Mouse (Mus musculus): Measurements from ENCODE around the gene Igsf8. TPM values are rescaled to one million over a fixed set of nuclear protein-coding genes. Genes with fewer than 3 reads are reported as not detected.
A peak's percentile ranks its signal among the peaks of the same experiment; 100 is the strongest.

Igsf8 gene
- total and polyA plus RNA-seq, 3 experiments, result 13.1 to 71.4 (median 33.3) TPM

GRCm38 (mm10) chr1:172309699-172310398, 48.4 kb downstream of the Igsf8 start:
- Histone ChIP-seq H3K4me3 (ENCODE audit: low read depth, low read length) (peak overlapping the region; percentile 64; the same call in 1 of the 2 replicates), H3K9me3 (replicated peaks) (no peaks in the 10 kb centered on the region), H3K4me1 (ENCODE audit: insufficient read depth, low read depth, low read length) (peaks cover 61% of the 10 kb centered on the region), H3K36me3 (replicated peaks) (peaks cover 11% of the 10 kb centered on the region), H3K27me3 (ENCODE audit: insufficient read depth, low read length) (no peaks in the 10 kb centered on the region; the same call in 1 of the 2 replicates)
- DNase-seq (ENCODE audit: low spot score), result peak; percentile 80
- peak; percentile 79 for TF ChIP-seq CTCF (IDR thresholded peaks at IDR 0.05; ENCODE audit: low read depth, low read length)
- no peak for TF ChIP-seq GATA1 (IDR thresholded peaks at IDR 0.05; ENCODE audit: borderline replicate concordance, low read length)
- ATAC-seq (ENCODE audit: extremely low read depth, insufficient number of reproducible peaks, low FRiP score, poor library complexity, severe bottlenecking), result peak; percentile 41

- Histone ChIP-seq H3K9me3 (replicated peaks) (no peaks in the 10 kb centered on the region), H3K36me3 (replicated peaks) (peaks cover 26% of the 10 kb centered on the region), H3K4me1 (ENCODE audit: insufficient read depth, low read depth, low read length) (peaks cover 52% of the 10 kb centered on the region), H3K4me3 (ENCODE audit: low read depth, low read length) (peak overlapping the region; percentile 95), H3K27me3 (ENCODE audit: insufficient read depth, low read length) (no peaks in the 10 kb centered on the region; the same call in 1 of the 2 replicates)
- ATAC-seq (ENCODE audit: extremely low read depth, insufficient number of reproducible peaks, low FRiP score, poor library complexity, severe bottlenecking) (peak; percentile 43), DNase-seq (ENCODE audit: low spot score) (peak; percentile 52)
- TF ChIP-seq CTCF (IDR thresholded peaks at IDR 0.05; ENCODE audit: low read depth, low read length), result no peak
- no peak for TF ChIP-seq GATA1 (IDR thresholded peaks at IDR 0.05; ENCODE audit: borderline replicate concordance, low read length)
- TF ChIP-seq GATA2 (IDR thresholded peaks at IDR 0.05; ENCODE audit: borderline replicate concordance, low read depth, low read length), result no peak
- TF ChIP-seq POLR2AphosphoS5 (IDR thresholded peaks at IDR 0.05; ENCODE audit: insufficient replicate concordance, low read depth, low read length), result no peak
- no peak for TF ChIP-seq TAL1 (conservative IDR thresholded peaks at IDR 0.05; ENCODE audit: low read depth, low read length)
Measured at GRCm38 (mm10) chr1:172311248-172311906, 49.9 kb downstream of the Igsf8 start.

GRCm38 (mm10) chr1:172311921-172312767, 50.7 kb downstream of the Igsf8 start:
- no peaks in the 10 kb centered on the region for H3K27me3 ChIP-seq (ENCODE audit: insufficient read depth, low read length)
- DNase-seq (ENCODE audit: low spot score), result peak; percentile 97
- H3K4me1 ChIP-seq (ENCODE audit: insufficient read depth, low read depth, low read length), result peaks cover 52% of the 10 kb centered on the region
- H3K9me3 ChIP-seq (replicated peaks), result no peaks in the 10 kb centered on the region
- peaks cover 34% of the 10 kb centered on the region for H3K36me3 ChIP-seq (replicated peaks)
- peak overlapping the region; percentile 95 for H3K4me3 ChIP-seq (ENCODE audit: low read depth, low read length)
- ATAC-seq (ENCODE audit: extremely low read depth, insufficient number of reproducible peaks, low FRiP score, poor library complexity, severe bottlenecking), result peak; percentile 42
- no peak for TF ChIP-seq CTCF (IDR thresholded peaks at IDR 0.05; ENCODE audit: low read depth, low read length)
- no peak for TF ChIP-seq POLR2AphosphoS5 (IDR thresholded peaks at IDR 0.05; ENCODE audit: insufficient replicate concordance, low read depth, low read length)

- no peak for ATAC-seq (ENCODE audit: extremely low read depth, insufficient number of reproducible peaks, low FRiP score, poor library complexity, severe bottlenecking)
- DNase-seq (ENCODE audit: low spot score), result peak; percentile 59
Measured at GRCm38 (mm10) chr1:172312768-172313561, 51.5 kb downstream of the Igsf8 start.

GRCm38 (mm10) chr1:172313613-172314411, 52.4 kb downstream of the Igsf8 start:
- no peaks in the 10 kb centered on the region for H3K27me3 ChIP-seq (ENCODE audit: insufficient read depth, low read length)
- peaks cover 51% of the 10 kb centered on the region for H3K36me3 ChIP-seq (replicated peaks)
- peaks cover 52% of the 10 kb centered on the region for H3K4me1 ChIP-seq (ENCODE audit: insufficient read depth, low read depth, low read length)
- peak overlapping the region; percentile 95; the same call in 1 of the 2 replicates for H3K4me3 ChIP-seq (ENCODE audit: low read depth, low read length)
- TF ChIP-seq GATA2 (IDR thresholded peaks at IDR 0.05; ENCODE audit: borderline replicate concordance, low read depth, low read length) (no peak), GATA1 (IDR thresholded peaks at IDR 0.05; ENCODE audit: borderline replicate concordance, low read length) (no peak), CTCF (IDR thresholded peaks at IDR 0.05; ENCODE audit: low read depth, low read length) (no peak), TAL1 (conservative IDR thresholded peaks at IDR 0.05; ENCODE audit: low read depth, low read length) (no peak), POLR2AphosphoS5 (IDR thresholded peaks at IDR 0.05; ENCODE audit: insufficient replicate concordance, low read depth, low read length) (no peak)
- ATAC-seq (ENCODE audit: extremely low read depth, insufficient number of reproducible peaks, low FRiP score, poor library complexity, severe bottlenecking) (no peak), DNase-seq (ENCODE audit: low spot score) (no peak)
- H3K9me3 ChIP-seq (replicated peaks), result no peaks in the 10 kb centered on the region

More at GRCm38 (mm10) chr1:172312768-172313561, 51.5 kb downstream of the Igsf8 start:
- H3K4me3 ChIP-seq (ENCODE audit: low read depth, low read length), result peak overlapping the region; percentile 95
- peaks cover 42% of the 10 kb centered on the region for H3K36me3 ChIP-seq (replicated peaks)
- TF ChIP-seq GATA1 (IDR thresholded peaks at IDR 0.05; ENCODE audit: borderline replicate concordance, low read length), result no peak
- H3K27me3 ChIP-seq (ENCODE audit: insufficient read depth, low read length), result no peaks in the 10 kb centered on the region
- H3K4me1 ChIP-seq (ENCODE audit: insufficient read depth, low read depth, low read length), result peaks cover 52% of the 10 kb centered on the region
- no peaks in the 10 kb centered on the region for H3K9me3 ChIP-seq (replicated peaks)

Data from G1E (cell line).